Mouse (Mus musculus): Measurements from ENCODE around the gene Dnajb2. TPM values are rescaled to one million over a fixed set of nuclear protein-coding genes. Genes with fewer than 3 reads are reported as not detected.

Dnajb2 gene
- polyA plus RNA-seq (2017; shearing (Covaris generic)) = 39.6 TPM

DNA sequence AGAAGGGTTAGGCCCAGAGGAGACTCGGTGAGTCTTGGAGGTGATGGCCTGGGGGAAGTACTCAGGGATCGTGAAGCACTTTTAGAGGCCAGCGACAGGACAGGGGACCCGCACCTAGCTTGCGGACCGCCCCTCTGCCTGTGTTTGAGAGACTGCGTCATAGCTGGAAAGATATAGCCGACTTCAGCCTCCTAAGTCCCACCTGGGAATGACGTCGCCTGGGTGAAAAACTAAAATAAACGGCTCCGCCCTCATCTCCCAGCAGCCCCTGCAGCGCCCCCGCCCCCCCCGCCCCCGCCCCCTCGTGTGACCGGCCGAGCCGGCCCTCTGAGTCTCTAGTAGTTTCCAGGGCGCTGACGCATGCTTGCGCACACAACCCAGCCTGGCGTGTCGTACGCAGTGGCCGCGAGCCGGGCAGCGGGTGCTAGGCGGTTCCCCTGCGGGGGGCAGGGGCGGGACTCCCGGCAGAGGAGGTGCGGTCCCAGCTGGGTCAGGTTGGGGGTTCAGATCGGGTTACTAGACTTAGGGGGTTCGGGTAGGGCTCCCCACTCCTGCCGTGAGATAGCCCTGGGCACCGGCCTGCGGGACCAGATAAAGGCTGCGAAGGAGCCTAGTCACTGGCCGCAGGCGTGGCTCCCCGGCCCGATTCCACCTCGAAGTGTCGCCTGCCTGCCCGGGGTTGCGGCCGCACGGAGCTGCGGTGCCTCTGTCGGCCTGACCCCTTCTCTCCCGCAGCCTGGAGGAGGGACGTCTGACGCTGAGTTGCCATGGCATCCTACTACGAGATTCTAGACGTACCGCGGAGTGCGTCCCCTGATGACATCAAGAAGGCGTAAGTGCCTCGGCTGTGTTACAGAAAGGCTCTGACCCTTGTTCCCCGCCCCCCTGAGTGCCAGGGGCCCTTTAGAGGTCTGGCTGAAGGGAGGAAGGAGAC, at the start of gene Dnajb2:
TSS of gene Dnajb2 (plus strand) at position 290 of the 934 bp plus-strand sequence.

DNA sequence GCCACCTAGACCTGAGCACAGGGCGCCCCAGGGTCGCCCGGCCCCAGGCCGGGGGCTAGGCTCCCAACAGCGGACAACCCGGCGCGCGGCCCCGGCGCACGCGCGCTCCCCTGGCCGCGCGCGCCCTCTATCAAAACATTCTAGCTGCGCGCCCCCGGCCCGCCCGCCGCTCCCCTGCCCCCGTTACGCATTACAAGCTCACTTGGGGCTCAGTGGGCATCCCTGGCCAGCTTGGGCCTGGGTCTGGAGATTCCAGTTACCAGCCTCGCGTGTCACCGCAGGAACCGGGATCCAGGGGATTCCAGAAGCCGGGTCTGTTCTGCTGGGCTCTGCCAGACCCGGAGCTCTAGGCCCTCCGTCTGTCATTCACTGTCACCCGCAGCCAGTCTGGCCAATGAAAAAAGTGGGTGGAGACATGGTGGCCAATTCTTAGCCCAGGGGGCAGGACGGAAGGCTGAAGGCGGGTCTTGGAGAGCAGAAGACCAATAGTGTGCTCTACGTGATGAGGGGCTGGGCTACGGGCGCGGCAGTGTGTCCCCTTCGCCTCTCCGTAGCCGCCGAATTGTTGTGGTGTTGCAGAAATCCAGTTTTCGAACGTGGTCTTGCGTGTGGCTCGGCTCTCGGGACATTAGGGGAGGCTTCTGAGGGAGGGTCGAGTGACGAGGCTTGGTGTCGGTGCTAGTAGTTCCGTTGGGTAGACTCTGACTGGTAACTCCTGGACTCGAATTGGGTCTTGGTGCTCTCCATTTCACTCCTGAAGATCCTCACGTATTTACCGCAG, 44.4 kb upstream of the Dnajb2 start, which contains the start of the genes Ankzf1 and Atg9a:
TSS of gene Ankzf1 (plus strand) at position 530 of the 781 bp plus-strand sequence.
TSS of gene Atg9a (minus strand) at position 575 of the 781 bp plus-strand sequence.

GRCm38 (mm10) chr1:75210136-75211087, 25.8 kb upstream of the Dnajb2 start, which contains the start of the genes Glb1l and Stk16:
Gene Glb1l, minus strand, starts transcription at chr1:75210813.
Gene Stk16, plus strand, starts transcription at chr1:75210838.

DNA sequence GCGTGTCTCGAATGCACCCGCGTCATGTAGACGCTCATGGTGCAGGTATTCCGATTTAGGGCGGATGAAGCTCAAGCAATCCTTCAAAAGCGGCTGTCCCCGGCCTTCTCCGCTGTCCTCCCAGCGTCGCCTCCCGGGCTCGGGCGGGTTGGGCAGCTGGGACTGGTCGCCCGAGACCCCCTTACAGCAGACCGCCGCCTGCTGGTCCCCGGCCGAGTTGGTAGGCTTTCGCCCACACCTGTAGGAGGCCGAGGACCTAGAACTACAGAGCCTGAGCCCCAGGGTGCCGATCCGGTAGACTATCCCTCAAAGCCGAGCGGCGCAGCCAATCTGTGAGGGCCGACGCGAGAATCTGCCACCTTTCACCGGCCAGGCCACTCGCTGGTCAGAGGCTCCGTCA, 16.7 kb upstream of the Dnajb2 start, which contains the start of gene Tuba4a:
TSS of gene Tuba4a (minus strand) at position 335 of the 400 bp plus-strand sequence.

GRCm38 (mm10) chr1:75231664-75232152, 4.5 kb upstream of the Dnajb2 start, which contains the start of gene A630095N17Rik:
Gene A630095N17Rik, minus strand, starts transcription at chr1:75232102.

DNA sequence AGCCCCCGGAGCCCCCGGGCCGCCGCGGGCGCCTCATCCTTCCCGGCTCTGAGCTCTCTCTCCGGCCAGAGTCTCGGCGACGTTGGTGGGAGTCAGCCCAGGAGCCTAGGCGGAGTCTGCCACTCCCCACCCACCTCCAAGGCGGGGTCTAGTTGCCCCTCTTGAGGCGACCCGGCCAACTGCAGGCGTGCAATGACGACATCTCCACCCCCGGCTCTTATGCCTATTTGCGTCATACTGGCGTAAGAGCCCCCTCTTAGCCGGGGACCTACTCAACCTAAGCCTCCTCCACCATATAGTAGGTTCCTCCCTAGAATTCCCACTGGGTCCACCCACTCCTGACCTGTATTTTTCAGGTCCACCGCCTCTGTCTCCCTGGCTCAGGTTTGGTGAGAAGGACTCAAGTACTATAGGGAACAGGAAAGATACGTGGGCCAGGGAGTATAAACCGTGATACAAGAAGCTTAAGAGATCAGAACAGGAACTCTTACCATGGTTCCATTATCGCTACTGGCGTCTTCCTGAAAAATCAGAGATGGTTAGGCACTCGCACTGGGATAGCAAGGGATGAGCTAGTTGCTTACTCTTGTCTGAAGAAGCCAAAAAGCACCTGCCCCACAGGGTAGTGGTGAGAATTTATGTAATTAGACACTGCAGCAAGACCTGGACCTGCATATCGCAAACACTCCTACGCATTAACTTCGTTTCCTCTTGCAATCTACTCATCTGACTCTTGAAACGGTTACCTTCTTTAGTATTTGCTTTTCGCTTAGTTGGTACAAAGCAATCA, 28.1 kb downstream of the Dnajb2 start, which contains the start of gene Ptprn:
TSS of gene Ptprn (minus strand) at position 412 of the 790 bp plus-strand sequence.

GRCm38 (mm10) chr1:75278228-75278627, 42.0 kb downstream of the Dnajb2 start, which contains the start of gene Resp18:
Gene Resp18, minus strand, starts transcription at chr1:75278415.

Other genes starting within 250 kb of the Dnajb2 start
- 9.7 TPM for gene Nhej1, start 111.2 kb upstream of the Dnajb2 start, polyA plus RNA-seq (2017; shearing (Covaris generic))
- gene Slc23a3, start 102.5 kb upstream of the Dnajb2 start, polyA plus RNA-seq (2017; shearing (Covaris generic)) = 0.23 TPM
- gene Cnppd1, start 93.7 kb upstream of the Dnajb2 start, polyA plus RNA-seq (2017; shearing (Covaris generic)) = 192 TPM
- gene Retreg2, start 93.6 kb upstream of the Dnajb2 start, polyA plus RNA-seq (2017; shearing (Covaris generic)) = 22.9 TPM
- gene Zfand2b, start 67.8 kb upstream of the Dnajb2 start, polyA plus RNA-seq (2017; shearing (Covaris generic)) = 77.4 TPM
- 7.7 TPM for gene Abcb6, start 56.0 kb upstream of the Dnajb2 start, polyA plus RNA-seq (2017; shearing (Covaris generic))
- gene Ankzf1, start 44.3 kb upstream of the Dnajb2 start, polyA plus RNA-seq (2017; shearing (Covaris generic)) = 55.8 TPM
- gene Atg9a, start 44.2 kb upstream of the Dnajb2 start, polyA plus RNA-seq (2017; shearing (Covaris generic)) = 27.1 TPM
- gene Glb1l, start 25.6 kb upstream of the Dnajb2 start, polyA plus RNA-seq (2017; shearing (Covaris generic)) = 18.8 TPM
- gene Stk16, start 25.6 kb upstream of the Dnajb2 start, polyA plus RNA-seq (2017; shearing (Covaris generic)) = 104 TPM
- 331 TPM for gene Tuba4a, start 16.5 kb upstream of the Dnajb2 start, polyA plus RNA-seq (2017; shearing (Covaris generic))
- not detected for gene A630095N17Rik, start 4.3 kb upstream of the Dnajb2 start, polyA plus RNA-seq (2017; shearing (Covaris generic))
- not detected for gene Ptprn, start 28.1 kb downstream of the Dnajb2 start, polyA plus RNA-seq (2017; shearing (Covaris generic))
- gene Resp18, start 42.0 kb downstream of the Dnajb2 start, polyA plus RNA-seq (2017; shearing (Covaris generic)) = not detected
- 90.7 TPM for gene Dnpep, start 81.6 kb downstream of the Dnajb2 start, polyA plus RNA-seq (2017; shearing (Covaris generic))
- 0.22 TPM for gene Des, start 123.9 kb downstream of the Dnajb2 start, polyA plus RNA-seq (2017; shearing (Covaris generic))
- gene Speg, start 138.9 kb downstream of the Dnajb2 start, polyA plus RNA-seq (2017; shearing (Covaris generic)) = 0.93 TPM
- 93.4 TPM for gene Gmppa, start 199.5 kb downstream of the Dnajb2 start, polyA plus RNA-seq (2017; shearing (Covaris generic))
- not detected for gene Asic4, start 214.0 kb downstream of the Dnajb2 start, polyA plus RNA-seq (2017; shearing (Covaris generic))
- 10.9 TPM for gene Chpf, start 242.9 kb downstream of the Dnajb2 start, polyA plus RNA-seq (2017; shearing (Covaris generic))
- 0.49 TPM for gene Tmem198, start 243.1 kb downstream of the Dnajb2 start, polyA plus RNA-seq (2017; shearing (Covaris generic))